Mouse (Mus musculus) kidney, adult 9 months (tissue): ENCODE measurements around the gene Ppp1r15a.
"Not testable (repeated sequence)": the region's sequence is repeated elsewhere in the genome, so short reads cannot be mapped to it uniquely, and the experiment has no call there.

Experiments
- DNase-seq: peaks from one replicate; pipeline ENCODE4 v3.0.0; 2022

Ppp1r15a gene

GRCm38 (mm10) chr7:45480310-45480709 lies 45.8 kb downstream of the Ppp1r15a start:
- not testable (repeated sequence) for DNase-seq

GRCm38 (mm10) chr7:45478774-45479173 lies 47.3 kb downstream of the Ppp1r15a start:
- no peak for DNase-seq

- DNase-seq, result peak; percentile 73
Measured at GRCm38 (mm10) chr7:45477003-45477402, 49.1 kb downstream of the Ppp1r15a start.

GRCm38 (mm10) chr7:45476453-45476852 lies 49.6 kb downstream of the Ppp1r15a start:
- DNase-seq, result no peak

- peak; percentile 78 for DNase-seq
Measured at GRCm38 (mm10) chr7:45475291-45475969, 50.6 kb downstream of the Ppp1r15a start.
